ENCODE assay signal across 7 mouse cellular contexts in the genomic region with DNA sequence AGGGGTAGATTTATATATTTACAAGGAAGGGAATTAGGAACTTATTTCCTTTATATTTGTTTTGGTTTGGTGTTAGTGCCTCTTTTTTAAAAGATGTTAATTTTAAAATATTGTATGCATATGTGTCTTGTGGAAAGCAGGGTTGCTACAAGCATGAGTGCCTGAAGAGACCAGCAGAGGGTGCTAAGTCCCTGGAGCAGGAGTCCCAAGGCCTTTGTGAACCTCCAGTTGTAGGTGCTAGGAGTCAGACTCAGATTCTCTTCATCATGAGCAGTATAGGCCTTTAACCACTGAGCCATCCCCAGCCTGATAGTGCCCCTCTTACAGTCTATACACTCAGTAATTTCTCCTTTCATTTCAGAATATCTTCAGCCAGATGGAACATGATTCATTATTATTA.
DNase-seq lines count a peak whose midpoint lies in the region; ATAC-seq and TF ChIP-seq lines count a peak whose summit lies in the region.

No protein-coding gene starts in this region.

- DNase-seq in thymus, postnatal 4 days: peak; percentile 6
- no peak for DNase-seq in thymus, postnatal 25 days
- DNase-seq in embryo, embryonic 11 days: peak; percentile 35
- DNase-seq in right cerebral cortex, postnatal 14 days: peak; percentile 26
- no peak for DNase-seq in ovary, postnatal 10 days (ENCODE audit: low spot score)

- ATAC-seq in intestine, postnatal 0 days: no peak
- ATAC-seq in intestine, embryonic 16.5 days: no peak

- no peaks in the 10 kb centered on the region for H3K9me3 ChIP-seq in intestine, postnatal 0 days (ENCODE audit: control insufficient read depth)
- no peaks in the 10 kb centered on the region for H3K9me3 ChIP-seq in intestine, embryonic 16.5 days (ENCODE audit: control insufficient read depth, low read length)

- no peaks in the 10 kb centered on the region for H3K27me3 ChIP-seq in intestine, postnatal 0 days (replicated peaks; ENCODE audit: control insufficient read depth, insufficient read depth, low read length)
- H3K27me3 ChIP-seq in intestine, embryonic 16.5 days (replicated peaks; ENCODE audit: control insufficient read depth, insufficient read depth, low read length): no peaks in the 10 kb centered on the region

- no peak overlapping the region for H3K9ac ChIP-seq in intestine, postnatal 0 days (ENCODE audit: low read depth, low read length)
- H3K9ac ChIP-seq in intestine, embryonic 16.5 days (ENCODE audit: low read depth, low read length): no peak overlapping the region

- H3K4me2 ChIP-seq in intestine, postnatal 0 days (replicated peaks; ENCODE audit: low read depth): no peak overlapping the region
- H3K4me2 ChIP-seq in intestine, embryonic 16.5 days (ENCODE audit: low read depth, low read length): no peak overlapping the region

- H3K36me3 ChIP-seq in intestine, postnatal 0 days (ENCODE audit: control insufficient read depth, insufficient read depth): no peaks in the 10 kb centered on the region
- H3K36me3 ChIP-seq in intestine, embryonic 16.5 days (ENCODE audit: control insufficient read depth, insufficient read depth, low read length): no peaks in the 10 kb centered on the region

- H3K4me1 ChIP-seq in intestine, postnatal 0 days (replicated peaks; ENCODE audit: control insufficient read depth, insufficient read depth, low read length): no peaks in the 10 kb centered on the region
- no peaks in the 10 kb centered on the region for H3K4me1 ChIP-seq in intestine, embryonic 16.5 days (ENCODE audit: control insufficient read depth, insufficient read depth, low read length)

- no peak overlapping the region for H3K27ac ChIP-seq in intestine, postnatal 0 days (ENCODE audit: low read depth, low read length)
- no peak overlapping the region for H3K27ac ChIP-seq in intestine, embryonic 16.5 days (ENCODE audit: low read length)

- H3K4me3 ChIP-seq in intestine, postnatal 0 days (ENCODE audit: low read depth, low read length): no peak overlapping the region
- H3K4me3 ChIP-seq in intestine, embryonic 16.5 days (ENCODE audit: low read length): no peak overlapping the region

- TF ChIP-seq CTCF in intestine, postnatal 0 days (IDR thresholded peaks at IDR 0.05; ENCODE audit: low read depth): peak; percentile 65

Comparison
In these comparisons a context has a peak if more than half of its experiments do, and no peak if none do; other contexts are left out.
1. DNase-seq: peak in thymus, postnatal 4 days (single experiment), embryo, embryonic 11 days (single experiment) and right cerebral cortex, postnatal 14 days (single experiment); none in thymus, postnatal 25 days (single experiment) and ovary, postnatal 10 days (single experiment).